Mouse (Mus musculus) spleen, postnatal 0 days (tissue): ENCODE data around the gene Sf1. TPM values are rescaled to one million over a fixed set of nuclear protein-coding genes. Genes with fewer than 3 reads are reported as not detected.

ENCODE experiments used
- polyA plus RNA-seq: library from polyadenylated mRNA; unstranded; fragments of >200 nt; fragmentation: Nextera tagmentation; extraction: Ambion mirVana; gene quantifications from 2 replicates; pipeline ENCODE4 v1.2.1, GENCODE M21; 2015

Gene Sf1
- polyA plus RNA-seq = 66.4 and 69.6 TPM in 2 replicates

DNA sequence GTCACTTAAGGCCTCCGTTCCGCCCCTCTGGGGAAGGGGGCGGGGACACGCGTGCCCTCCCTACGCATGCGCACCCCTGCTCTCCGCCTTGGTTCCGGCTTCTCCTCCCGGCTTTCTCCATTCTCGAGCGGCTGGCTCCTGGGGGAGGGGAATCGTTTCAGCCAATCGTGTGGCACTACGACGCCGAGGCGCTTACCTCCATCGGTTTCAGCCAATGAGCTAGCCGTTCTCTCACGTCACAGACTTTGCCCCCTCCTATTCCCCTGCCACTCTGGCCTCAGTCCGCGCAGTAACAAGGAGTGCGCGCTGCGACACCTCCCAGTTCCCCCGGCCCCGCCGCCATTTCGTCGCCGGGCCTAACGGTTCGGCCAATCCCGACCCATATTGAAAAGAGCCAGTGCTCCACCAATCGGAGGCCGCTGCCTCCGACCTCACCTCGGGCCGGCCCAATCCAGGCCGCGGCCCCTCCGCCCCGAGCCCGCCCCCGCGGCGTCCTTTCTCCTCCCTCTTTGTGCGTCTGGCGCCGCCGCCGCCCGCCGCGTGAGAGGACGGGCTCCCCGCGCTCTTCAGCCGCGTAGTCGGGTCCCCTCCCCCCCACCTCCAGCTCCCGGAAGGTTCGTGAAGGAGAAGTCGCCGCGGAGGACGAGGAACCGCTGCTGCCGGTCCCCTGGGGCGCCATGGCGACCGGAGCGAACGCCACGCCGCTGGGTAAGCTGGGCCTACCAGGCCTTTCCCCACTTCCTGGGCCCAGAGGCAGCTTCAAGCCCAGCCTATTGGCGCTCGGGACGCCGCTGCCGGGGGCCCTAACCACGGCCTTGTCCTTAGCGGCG lies at the start of gene Sf1:
Gene Sf1 (plus strand): TSS at position 280 of the 830 bp plus-strand sequence.

DNA sequence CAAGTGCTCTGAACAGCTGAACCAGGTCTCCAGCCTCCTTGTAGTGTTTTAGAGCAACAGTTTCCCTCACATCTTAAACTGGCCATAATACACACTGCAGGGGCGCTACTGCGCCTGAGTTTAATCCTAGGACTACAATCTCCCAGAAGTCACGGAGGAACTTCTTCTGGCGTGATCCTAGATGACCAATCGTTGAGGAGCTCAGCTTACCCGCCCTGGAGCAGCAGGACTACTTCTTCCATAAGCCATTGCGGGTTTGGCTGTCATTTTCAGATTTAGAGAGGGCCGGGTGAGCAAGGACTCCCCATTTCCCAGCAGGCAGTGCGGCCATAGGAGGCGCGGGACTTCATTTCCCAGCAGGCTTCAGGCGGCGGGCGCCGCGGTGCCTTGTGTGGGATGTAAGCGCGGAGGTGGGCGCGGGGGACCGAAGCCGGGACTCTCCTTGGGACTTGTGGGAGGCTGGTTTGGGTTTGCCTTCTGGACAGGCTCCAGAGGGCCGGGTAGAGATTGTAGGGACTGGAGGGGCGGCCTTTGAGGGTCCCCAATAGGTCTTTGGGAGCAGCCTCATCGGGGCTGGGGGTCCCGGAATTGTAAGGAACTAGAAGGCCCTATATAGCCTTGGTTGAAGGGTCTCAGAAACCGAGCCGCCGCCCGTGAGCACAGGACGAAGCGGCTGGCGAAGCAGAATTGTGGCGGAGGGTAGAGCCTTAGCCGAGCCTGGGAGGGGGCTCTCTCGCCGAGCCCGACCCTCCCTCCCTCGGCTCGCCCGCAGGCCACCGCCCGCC lies 28.6 kb upstream of the Sf1 start, which contains the start of gene Men1:
Gene Men1 (plus strand): TSS at position 307 of the 785 bp plus-strand sequence.

DNA sequence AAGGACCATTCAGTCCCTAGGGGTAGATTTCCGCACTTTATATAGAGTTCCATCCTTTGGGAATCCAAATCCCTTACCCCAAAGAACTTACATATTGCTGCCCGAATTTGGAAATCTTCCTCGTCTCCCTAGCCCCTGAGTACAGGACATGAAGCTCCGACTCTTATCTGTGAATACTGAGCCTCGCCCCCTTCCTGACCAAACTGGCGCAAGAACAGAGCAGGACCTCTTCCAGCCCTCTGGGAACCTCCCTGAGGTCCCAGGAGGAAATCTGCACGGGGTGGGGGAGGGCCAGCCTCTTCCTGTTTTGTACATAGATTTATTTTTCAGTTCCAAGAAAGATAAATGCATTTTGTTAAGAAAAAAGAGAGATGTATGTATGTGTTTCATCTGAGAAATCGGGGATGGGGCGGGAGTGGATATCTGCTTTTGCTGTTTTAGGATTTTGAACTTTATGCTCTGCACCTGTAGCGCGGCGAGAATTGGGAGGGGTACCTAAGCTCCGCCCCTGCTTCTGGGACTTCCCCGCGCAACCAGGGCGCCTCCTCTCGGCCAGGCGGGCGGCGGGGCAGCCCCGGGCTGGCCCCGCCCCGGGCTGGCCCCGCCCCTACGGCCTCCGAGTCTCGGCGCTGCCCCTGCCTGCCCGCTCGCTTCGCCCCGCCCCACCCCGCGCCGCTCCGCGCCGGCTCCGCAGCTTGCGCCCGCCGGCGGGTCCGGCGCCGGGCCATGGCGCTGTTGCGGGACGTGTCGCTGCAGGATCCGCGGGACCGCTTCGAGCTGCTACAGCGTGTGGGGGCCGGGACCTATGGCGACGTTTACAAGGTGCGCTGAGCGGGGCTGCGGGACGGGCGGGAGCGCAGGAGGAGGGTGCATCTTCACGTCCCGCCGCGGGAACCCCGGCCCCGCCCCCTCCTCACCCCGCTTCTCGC lies 22.7 kb upstream of the Sf1 start, which contains the start of gene Map4k2:
Gene Map4k2 (plus strand): TSS at position 612 of the 929 bp plus-strand sequence.

DNA sequence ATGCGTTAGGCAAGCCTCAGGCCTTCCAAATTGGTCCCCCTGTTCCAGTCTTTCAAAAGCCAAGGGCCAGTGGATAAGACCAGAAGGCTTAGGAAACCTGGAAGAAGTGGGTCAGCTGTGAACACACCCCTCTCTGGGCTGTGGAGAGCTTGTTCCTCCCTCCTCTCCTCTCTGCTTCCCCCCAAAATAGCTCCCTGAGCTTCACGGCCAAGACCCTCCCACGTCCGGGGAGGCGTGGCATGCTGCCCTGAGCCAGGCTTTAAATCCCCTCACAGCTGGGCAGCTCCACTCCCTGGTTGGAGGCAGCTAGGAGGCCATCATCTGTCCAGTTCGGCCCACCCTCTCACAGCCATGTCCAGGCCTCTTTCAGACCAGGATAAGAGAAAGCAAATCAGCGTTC lies 20.6 kb downstream of the Sf1 start, which contains the start of gene Pygm:
Gene Pygm (plus strand): TSS at position 272 of the 400 bp plus-strand sequence.

DNA sequence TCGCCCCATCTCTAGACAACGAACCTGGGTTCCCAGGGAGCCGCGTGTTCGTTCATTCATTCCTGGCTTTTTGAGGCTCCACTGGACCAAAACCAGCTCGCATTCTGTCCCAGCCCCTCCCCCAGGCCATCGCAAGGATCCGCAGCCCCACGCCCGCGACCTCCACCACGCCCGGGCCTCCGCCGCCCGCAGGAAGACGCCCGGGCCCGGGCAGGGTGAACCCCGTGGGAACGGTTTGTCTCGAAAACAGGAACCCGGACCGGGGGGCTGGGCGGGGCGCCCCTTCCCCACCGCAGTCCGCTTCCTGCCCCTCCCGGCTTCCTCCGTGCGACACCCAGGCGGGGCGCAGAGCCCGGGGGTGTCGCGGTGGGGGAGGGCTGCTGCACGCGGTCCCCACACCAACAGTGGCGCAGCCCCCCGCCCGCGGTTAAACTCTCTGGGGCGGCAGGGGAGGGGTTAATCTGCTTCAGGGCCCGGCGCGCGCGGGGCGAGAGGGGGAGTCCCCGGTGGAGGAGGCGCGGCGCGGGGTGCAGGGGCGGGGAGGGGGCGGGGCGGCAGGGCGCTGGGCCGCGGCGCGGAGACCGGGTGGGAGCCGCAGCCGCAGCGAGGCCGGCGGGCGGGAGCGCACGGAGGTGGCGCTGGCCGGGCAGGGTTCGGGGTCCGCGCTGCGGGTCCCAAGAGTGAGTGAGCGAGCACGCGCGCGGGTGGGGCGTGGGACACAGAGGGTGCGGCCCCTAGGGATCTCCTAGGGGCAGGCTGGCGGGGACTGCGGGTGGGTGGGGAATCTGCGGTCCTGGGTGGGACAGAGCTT lies 36.0 kb downstream of the Sf1 start, which contains the start of gene Rasgrp2:
Gene Rasgrp2 (plus strand): TSS at position 56 of the 811 bp plus-strand sequence.

DNA sequence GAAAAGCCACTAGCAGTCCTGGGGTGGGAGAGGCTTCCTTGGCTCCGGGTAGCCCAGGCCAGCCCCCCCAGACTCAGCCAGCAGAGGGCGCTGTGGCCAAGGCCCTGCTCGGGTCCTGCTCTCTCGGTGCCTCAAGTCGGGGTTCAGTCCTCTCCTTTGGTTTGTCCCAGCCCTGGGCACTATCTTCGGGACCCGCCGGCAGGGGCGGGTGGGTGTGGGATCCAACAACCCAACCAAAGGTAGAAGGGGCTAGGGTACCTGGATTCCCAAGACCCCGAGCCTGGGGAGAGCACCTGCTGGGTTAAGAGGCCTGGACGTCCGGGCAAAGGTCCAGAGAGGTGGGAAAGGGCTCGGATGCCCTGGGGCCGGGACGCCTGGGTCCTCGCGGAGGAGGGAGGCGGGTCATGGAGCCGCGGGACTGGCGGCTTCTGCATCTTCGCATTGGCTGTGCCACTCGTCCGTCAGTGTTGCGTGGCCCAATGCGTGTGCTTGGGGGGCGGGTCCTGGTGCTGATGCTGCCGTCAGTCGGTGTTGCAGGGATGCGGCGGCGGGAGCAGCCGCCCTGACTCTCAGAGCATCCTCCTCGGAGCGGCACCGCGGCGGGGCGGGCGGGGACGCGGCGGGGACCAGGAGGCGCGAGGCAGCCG lies 54.9 kb downstream of the Sf1 start, which contains the start of gene Nrxn2:
Gene Nrxn2 (plus strand): TSS at position 499 of the 647 bp plus-strand sequence.

Other genes with a start within 250 kb of the Sf1 start
- 29.3 and 29.9 TPM in 2 replicates for gene Sac3d1, start 245.0 kb upstream of the Sf1 start, polyA plus RNA-seq
- 31.6 and 32.1 TPM in 2 replicates for gene Snx15, start 235.4 kb upstream of the Sf1 start, polyA plus RNA-seq
- 0.96 and 1.0 TPM in 2 replicates for gene Batf2, start 222.7 kb upstream of the Sf1 start, polyA plus RNA-seq
- gene Arl2, start 222.1 kb upstream of the Sf1 start, polyA plus RNA-seq = 37.1 and 37.2 TPM in 2 replicates
- gene Majin, start 179.3 kb upstream of the Sf1 start, polyA plus RNA-seq = not detected in 2 replicates
- gene Gpha2, start 137.3 kb upstream of the Sf1 start, polyA plus RNA-seq = 0.17 and 0.22 TPM in 2 replicates
- gene Ppp2r5b, start 127.8 kb upstream of the Sf1 start, polyA plus RNA-seq = 5.0 and 6.2 TPM in 2 replicates
- 4.4 and 5.6 TPM in 2 replicates for gene Atg2a, start 122.0 kb upstream of the Sf1 start, polyA plus RNA-seq
- 66.5 and 75.4 TPM in 2 replicates for gene Ehd1, start 87.0 kb upstream of the Sf1 start, polyA plus RNA-seq
- gene Cdc42bpg, start 57.2 kb upstream of the Sf1 start, polyA plus RNA-seq = 0.40 and 0.67 TPM in 2 replicates
- 19.0 and 19.8 TPM in 2 replicates for gene Men1, start 28.7 kb upstream of the Sf1 start, polyA plus RNA-seq
- gene Map4k2, start 22.6 kb upstream of the Sf1 start, polyA plus RNA-seq = 13.0 and 20.0 TPM in 2 replicates
- gene Pygm, start 20.7 kb downstream of the Sf1 start, polyA plus RNA-seq = 6.7 and 9.0 TPM in 2 replicates
- 106 and 138 TPM in 2 replicates for gene Rasgrp2, start 35.6 kb downstream of the Sf1 start, polyA plus RNA-seq
- gene Nrxn2, start 55.0 kb downstream of the Sf1 start, polyA plus RNA-seq = 0.66 and 0.89 TPM in 2 replicates
- 0.11 TPM in 1 of 2 replicates, not detected in the other for gene Slc22a12, start 179.3 kb downstream of the Sf1 start, polyA plus RNA-seq